Mouse (Mus musculus) stomach, embryonic 15.5 days (tissue): Measurements from ENCODE around the gene Spsb3. TPM values are rescaled to one million over a fixed set of nuclear protein-coding genes. Genes with fewer than 3 reads are reported as not detected.

ENCODE experiments used
- ATAC-seq: fragments of 200-750 bp; cut with Nextera tagmentation; 2 replicates; pipeline ENCODE4 v1.8.0; 2017; ENCODE audit warnings: low read depth, moderate number of reproducible peaks, moderate TSS enrichment; ENCODE audit not compliant: insufficient read depth, low FRiP score
- H3K27ac ChIP-seq: fragments of 300-500 bp; sonication (generic); 2 replicates; pipeline ENCODE4 v1.5.1; 2015; ENCODE audit warnings: mild to moderate bottlenecking, inconsistent platforms
- H3K27me3 ChIP-seq: fragments of 300-500 bp; sonication (generic); replicated peaks from 2 replicates; pipeline ENCODE4 v1.6.1; 2015; ENCODE audit warnings: inconsistent platforms
- H3K36me3 ChIP-seq: fragments of 300-500 bp; sonication (generic); 2 replicates; pipeline ENCODE4 v1.6.1; 2015; ENCODE audit warnings: inconsistent platforms
- H3K4me1 ChIP-seq: fragments of 300-500 bp; sonication (generic); 2 replicates; pipeline ENCODE4 v1.6.1; 2015; ENCODE audit warnings: inconsistent platforms
- H3K4me2 ChIP-seq: fragments of 300-500 bp; sonication (generic); 2 replicates; pipeline ENCODE4 v1.6.1; 2015; ENCODE audit warnings: mild to moderate bottlenecking, inconsistent platforms
- H3K4me3 ChIP-seq: fragments of 300-500 bp; sonication (generic); replicated peaks from 2 replicates; pipeline ENCODE4 v1.5.1; 2015; ENCODE audit warnings: inconsistent platforms
- H3K9ac ChIP-seq: fragments of 300-500 bp; sonication (generic); 2 replicates; pipeline ENCODE4 v1.6.1; 2015; ENCODE audit warnings: inconsistent platforms
- H3K9me3 ChIP-seq: fragments of 300-500 bp; sonication (generic); 2 replicates; pipeline ENCODE4 v1.6.1; 2016; ENCODE audit warnings: inconsistent platforms
- WGBS: fragments of 180-500 bp; shearing (Covaris S2); methylation state at CpG from one replicate; pipeline ENCODE4 v1.1.7; 2015; 5-methylcytosine and 5-hydroxymethylcytosine counted together
- polyA plus RNA-seq: library from polyadenylated mRNA; unstranded; fragments of >200 nt; fragmentation: Nextera tagmentation; extraction: Ambion mirVana; gene quantifications from 2 replicates; pipeline ENCODE4 v1.2.1, GENCODE M21; 2015

Spsb3 gene
- polyA plus RNA-seq, result 32.1 and 32.5 TPM in 2 replicates

DNA sequence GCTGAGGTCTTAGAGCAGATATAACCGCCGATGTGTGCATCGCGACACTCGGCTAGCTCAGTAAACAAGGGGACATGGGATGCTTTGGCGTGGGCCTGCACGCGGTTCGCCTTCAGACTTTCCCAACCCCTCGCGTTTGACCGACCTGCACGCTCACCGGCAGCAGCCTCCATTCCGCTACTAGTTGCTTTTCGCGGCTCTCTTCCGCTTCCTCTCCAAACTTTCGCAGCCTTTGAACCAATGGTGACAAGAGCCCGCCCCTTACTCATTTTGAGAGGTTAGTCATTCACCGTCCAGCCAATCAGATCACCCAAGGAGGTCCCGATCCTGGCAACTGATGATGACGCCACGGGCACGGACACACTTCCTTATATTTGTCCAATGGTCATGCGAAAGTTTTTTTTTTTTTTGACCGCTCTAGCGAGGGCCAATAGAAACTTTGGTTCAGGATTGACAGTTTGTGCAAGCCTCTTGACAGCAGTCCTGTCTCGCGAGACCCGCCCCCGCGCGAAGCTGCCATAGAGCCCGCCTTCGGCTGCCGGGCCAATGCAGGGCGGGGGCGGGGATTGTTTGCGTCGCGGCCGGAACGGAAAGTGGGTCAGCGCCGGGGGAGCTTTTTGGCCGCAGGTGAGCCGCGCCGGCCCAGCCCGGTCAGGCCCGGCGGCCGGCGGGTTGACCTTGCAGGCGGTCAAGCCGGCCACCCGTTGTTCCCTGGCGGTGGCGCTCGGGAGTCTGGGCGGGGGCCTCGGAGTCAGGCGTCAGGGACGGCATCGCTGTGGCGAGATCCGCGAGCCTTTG is at the start of gene Spsb3, which contains the start of gene Nubp2:
Spsb3 (plus strand) TSS at position 510 of the 798 bp plus-strand sequence.
Nubp2 (minus strand) TSS at position 216 of the 798 bp plus-strand sequence.
- ATAC-seq, result peak; percentile 95
- H3K36me3 ChIP-seq, result peaks cover 21% of the 10 kb centered on the region
- H3K4me1 ChIP-seq, result peaks cover 24% of the 10 kb centered on the region
- no peaks in the 10 kb centered on the region for H3K9me3 ChIP-seq
- peak within 1 kb of the TSS; percentile 65 for H3K27ac ChIP-seq
- H3K9ac ChIP-seq, result peak within 1 kb of the TSS; percentile 83
- H3K27me3 ChIP-seq, result no peaks in the 10 kb centered on the region
- peak within 1 kb of the TSS; percentile 94 for H3K4me3 ChIP-seq
- under 1% methylated on average over 69 of the region's 69 CpGs for WGBS
- H3K4me2 ChIP-seq, result peak within 1 kb of the TSS; percentile 88

DNA sequence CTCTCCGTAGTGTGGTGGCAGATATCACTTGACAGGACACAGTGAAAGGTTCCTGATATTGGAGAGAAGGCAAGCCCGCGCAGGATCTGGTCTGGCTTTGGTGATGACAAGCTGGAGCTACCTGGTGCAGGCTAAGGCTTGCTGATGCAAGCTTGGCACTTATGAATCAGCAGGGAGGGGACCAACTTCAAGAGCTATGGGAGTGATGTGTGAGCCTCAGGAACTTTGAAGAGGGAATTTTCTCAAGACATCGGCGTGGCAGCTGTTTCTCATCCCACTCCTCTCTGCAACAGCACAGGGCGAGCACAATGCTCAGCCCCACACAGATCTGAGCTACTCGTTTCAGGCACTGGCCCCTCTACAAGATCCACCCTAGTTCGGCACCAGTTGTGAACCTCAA is 46.6 kb upstream of the Spsb3 start, which contains the start of gene Hagh:
Hagh (plus strand) TSS at position 302 of the 400 bp plus-strand sequence.
- ATAC-seq, result no peak
- Histone ChIP-seq H3K4me1 (no peaks in the 10 kb centered on the region), H3K27ac (peak within 1 kb of the TSS; percentile 67; the same call in 1 of the 2 replicates), H3K4me3 (no peak within 1 kb of the TSS), H3K9me3 (no peaks in the 10 kb centered on the region), H3K4me2 (no peak within 1 kb of the TSS), H3K36me3 (no peaks in the 10 kb centered on the region), H3K9ac (no peak within 1 kb of the TSS), H3K27me3 (peaks cover 4% of the 10 kb centered on the region; the same call in 1 of the 2 replicates)
- 52% methylated on average over 8 of the region's 8 CpGs for WGBS

DNA sequence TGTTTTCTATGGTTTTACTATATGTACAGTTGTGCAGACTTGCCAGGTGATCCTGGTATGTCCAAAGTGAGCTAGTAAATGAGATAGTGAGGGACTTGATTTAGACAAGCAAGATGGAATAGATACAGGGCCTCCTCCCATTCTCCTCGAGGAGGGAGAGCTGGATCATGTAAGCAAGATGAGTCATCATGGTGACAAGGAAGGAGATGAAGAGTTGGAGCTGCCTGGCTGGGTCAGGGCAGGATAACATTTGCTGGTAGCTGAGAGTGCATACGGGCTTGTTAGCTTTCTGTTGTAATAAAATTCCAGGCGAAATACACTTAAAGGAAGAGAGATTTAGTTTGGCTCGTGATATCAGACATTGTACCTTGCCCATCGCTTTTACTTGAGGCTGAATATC is 46.1 kb upstream of the Spsb3 start:
- no peak overlapping the region for H3K4me2 ChIP-seq
- H3K4me3 ChIP-seq, result no peak overlapping the region
- no peak for ATAC-seq

GRCm38 (mm10) chr17:24841133-24841532 is 45.3 kb upstream of the Spsb3 start:
- H3K9ac ChIP-seq, result no peak overlapping the region
- ATAC-seq, result no peak
- no peak overlapping the region for H3K4me3 ChIP-seq
- no peak overlapping the region for H3K4me2 ChIP-seq
- H3K27ac ChIP-seq, result no peak overlapping the region
- H3K9me3 ChIP-seq, result no peaks in the 10 kb centered on the region
- no peaks in the 10 kb centered on the region for H3K27me3 ChIP-seq
- WGBS, result 49% methylated on average over 4 of the region's 4 CpGs
- H3K36me3 ChIP-seq, result no peaks in the 10 kb centered on the region
- H3K4me1 ChIP-seq, result no peaks in the 10 kb centered on the region

More for the DNA sequence above, 46.1 kb upstream of the Spsb3 start:
- H3K4me1 ChIP-seq, result no peaks in the 10 kb centered on the region
- H3K36me3 ChIP-seq, result no peaks in the 10 kb centered on the region
- 45% methylated on average over 5 of the region's 5 CpGs for WGBS
- peaks cover 4% of the 10 kb centered on the region; the same call in 1 of the 2 replicates for H3K27me3 ChIP-seq
- H3K27ac ChIP-seq, result peak overlapping the region; percentile 67; the same call in 1 of the 2 replicates
- H3K9me3 ChIP-seq, result no peaks in the 10 kb centered on the region
- H3K9ac ChIP-seq, result no peak overlapping the region

GRCm38 (mm10) chr17:24842631-24843030 is 43.8 kb upstream of the Spsb3 start:
- Histone ChIP-seq H3K4me2 (no peak overlapping the region), H3K36me3 (no peaks in the 10 kb centered on the region), H3K9ac (no peak overlapping the region), H3K27me3 (no peaks in the 10 kb centered on the region), H3K4me1 (no peaks in the 10 kb centered on the region), H3K9me3 (no peaks in the 10 kb centered on the region), H3K4me3 (no peak overlapping the region), H3K27ac (no peak overlapping the region)
- ATAC-seq, result no peak
- 51% methylated on average over 2 of the region's 2 CpGs for WGBS

DNA sequence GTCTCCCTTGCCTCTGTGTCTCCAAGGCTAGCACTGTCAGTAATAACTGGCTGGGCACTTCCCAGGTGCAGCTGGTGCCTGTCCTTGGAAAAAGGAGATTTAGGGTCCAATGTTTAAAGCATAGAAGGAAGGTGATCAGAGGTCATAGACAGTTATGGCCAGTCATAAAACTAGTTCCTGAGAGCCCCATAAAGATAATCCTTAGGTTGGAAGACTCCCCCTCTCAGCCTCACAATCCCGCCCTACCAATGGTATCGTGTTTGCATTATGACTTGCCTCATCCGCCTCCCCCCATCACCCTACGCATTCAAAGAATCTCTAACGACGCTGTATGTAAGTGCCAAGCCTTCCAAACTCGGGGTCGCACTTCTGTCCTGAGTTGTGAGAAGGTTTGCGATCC is 41.9 kb upstream of the Spsb3 start:
- no peak overlapping the region for H3K4me3 ChIP-seq
- no peaks in the 10 kb centered on the region for H3K27me3 ChIP-seq
- no peaks in the 10 kb centered on the region for H3K9me3 ChIP-seq
- ATAC-seq, result no peak
- peaks cover 5% of the 10 kb centered on the region for H3K4me1 ChIP-seq
- no peak overlapping the region for H3K27ac ChIP-seq
- 53% methylated on average over 9 of the region's 9 CpGs for WGBS
- H3K9ac ChIP-seq, result no peak overlapping the region
- H3K36me3 ChIP-seq, result no peaks in the 10 kb centered on the region
- no peak overlapping the region for H3K4me2 ChIP-seq

- H3K27me3 ChIP-seq, result no peaks in the 10 kb centered on the region
- no peak overlapping the region for H3K9ac ChIP-seq
- H3K27ac ChIP-seq, result no peak overlapping the region
- no peaks in the 10 kb centered on the region for H3K9me3 ChIP-seq
- no peaks in the 10 kb centered on the region for H3K36me3 ChIP-seq
- no peak for ATAC-seq
- no peak overlapping the region for H3K4me2 ChIP-seq
- 89% methylated on average over 1 of the region's 1 CpGs for WGBS
- H3K4me1 ChIP-seq, result peaks cover 10% of the 10 kb centered on the region
- no peak overlapping the region for H3K4me3 ChIP-seq
Measured at GRCm38 (mm10) chr17:24847386-24847785, 39.1 kb upstream of the Spsb3 start.

GRCm38 (mm10) chr17:24848600-24849031 is 37.8 kb upstream of the Spsb3 start:
- Histone ChIP-seq H3K36me3 (no peaks in the 10 kb centered on the region), H3K4me1 (peaks cover 10% of the 10 kb centered on the region), H3K9me3 (no peaks in the 10 kb centered on the region), H3K27me3 (no peaks in the 10 kb centered on the region), H3K27ac (peak overlapping the region; percentile 55; the same call in 1 of the 2 replicates), H3K9ac (no peak overlapping the region), H3K4me3 (peak overlapping the region; percentile 22), H3K4me2 (peak overlapping the region; percentile 96)
- no peak for ATAC-seq

DNA sequence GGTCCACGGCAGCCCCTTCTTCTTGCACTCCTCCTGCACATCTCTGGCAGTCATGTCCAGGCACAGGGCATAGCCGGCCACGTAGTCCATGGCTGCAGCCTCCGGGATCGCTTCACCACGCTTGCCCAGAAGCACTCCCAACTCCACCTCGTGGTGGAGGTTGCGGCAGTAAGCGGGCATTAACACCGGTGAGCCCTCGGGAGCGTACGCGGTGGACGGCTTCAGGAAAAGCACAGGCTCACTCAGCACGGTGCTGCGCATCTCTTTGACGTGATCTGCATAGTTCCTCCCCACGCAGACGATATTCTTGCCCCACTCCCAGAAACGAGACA is 36.7 kb upstream of the Spsb3 start:
- peaks cover 10% of the 10 kb centered on the region for H3K4me1 ChIP-seq
- H3K27ac ChIP-seq, result peak overlapping the region; percentile 98
- peak overlapping the region; percentile 96 for H3K4me2 ChIP-seq
- under 1% methylated on average over 21 of the region's 21 CpGs for WGBS
- peak; percentile 42 for ATAC-seq
- no peaks in the 10 kb centered on the region for H3K36me3 ChIP-seq
- H3K27me3 ChIP-seq, result no peaks in the 10 kb centered on the region
- peak overlapping the region; percentile 34 for H3K9ac ChIP-seq
- H3K4me3 ChIP-seq, result peak overlapping the region; percentile 95
- H3K9me3 ChIP-seq, result no peaks in the 10 kb centered on the region

DNA sequence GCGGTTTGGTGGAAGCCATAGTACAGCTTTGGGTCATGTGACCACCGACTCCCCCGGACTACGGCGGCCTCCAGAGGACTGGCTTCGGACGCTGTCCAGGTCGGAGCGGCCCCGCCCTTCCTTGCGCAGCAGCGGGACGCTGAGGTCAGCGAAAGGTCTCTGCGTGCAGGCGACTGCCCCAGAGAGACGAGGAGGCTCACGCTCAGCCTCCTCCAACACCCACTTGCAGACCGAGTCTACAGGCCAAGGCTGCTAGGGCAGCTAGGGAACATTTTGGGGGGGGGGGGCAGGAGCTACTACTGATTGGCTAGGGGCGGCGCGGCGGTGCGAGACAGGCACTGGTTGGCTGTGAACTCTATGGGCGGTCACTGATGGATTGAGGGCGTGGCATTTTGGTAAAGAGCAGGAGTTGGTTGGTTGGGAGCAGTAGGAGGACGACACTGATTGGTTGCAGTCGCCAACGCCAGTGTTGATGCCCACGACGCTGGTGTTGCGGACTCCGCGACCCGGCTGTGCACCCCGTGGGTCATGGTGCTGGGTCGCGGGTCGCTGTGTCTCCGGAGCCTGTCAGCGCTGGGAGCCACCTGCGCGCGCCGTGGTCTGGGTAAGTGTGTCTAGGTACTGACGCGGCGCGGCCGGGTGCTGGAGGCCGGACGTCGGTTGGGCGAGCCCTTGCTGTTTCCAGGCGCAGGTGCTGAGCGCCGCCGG is 36.2 kb upstream of the Spsb3 start, which contains the start of gene Fahd1:
Fahd1 (minus strand) TSS at position 300 of the 708 bp plus-strand sequence.
- Histone ChIP-seq H3K27me3 (no peaks in the 10 kb centered on the region), H3K9ac (peak within 1 kb of the TSS; percentile 54), H3K4me1 (peaks cover 10% of the 10 kb centered on the region), H3K9me3 (no peaks in the 10 kb centered on the region), H3K4me3 (peak within 1 kb of the TSS; percentile 95), H3K27ac (peak within 1 kb of the TSS; percentile 98), H3K36me3 (no peaks in the 10 kb centered on the region), H3K4me2 (peak within 1 kb of the TSS; percentile 96)
- peak; percentile 98 for ATAC-seq
- under 1% methylated on average over 58 of the region's 58 CpGs for WGBS

DNA sequence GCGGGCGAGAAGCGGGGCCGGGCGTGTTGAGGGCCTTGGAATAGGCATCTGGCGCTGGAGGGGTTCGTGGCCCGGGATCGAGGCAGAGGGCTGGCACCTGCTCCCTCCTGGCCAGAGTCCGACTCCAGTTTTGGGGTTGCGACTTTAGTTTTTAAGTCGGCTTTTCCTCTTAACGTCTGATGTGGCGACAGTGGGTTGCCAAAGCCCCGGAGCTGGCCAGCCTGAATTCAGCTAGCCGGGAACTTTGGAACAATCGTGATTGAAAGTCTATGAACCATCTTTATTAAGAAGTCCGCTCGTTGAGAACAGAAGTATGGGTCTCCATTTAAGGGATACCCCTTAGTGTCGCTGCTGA is 35.7 kb upstream of the Spsb3 start:
- Histone ChIP-seq H3K4me3 (peak overlapping the region; percentile 95), H3K27me3 (no peaks in the 10 kb centered on the region), H3K36me3 (no peaks in the 10 kb centered on the region), H3K4me1 (peaks cover 10% of the 10 kb centered on the region), H3K4me2 (peak overlapping the region; percentile 96), H3K9ac (peak overlapping the region; percentile 54), H3K9me3 (no peaks in the 10 kb centered on the region), H3K27ac (peak overlapping the region; percentile 57; the same call in 1 of the 2 replicates)
- no peak for ATAC-seq
- WGBS, result 2% methylated on average over 20 of the region's 20 CpGs
